Mouse (Mus musculus): ENCODE results near the gene Ttc25. TPM values are rescaled to one million over a fixed set of nuclear protein-coding genes. Genes with fewer than 3 reads are reported as not detected.
A peak's percentile ranks its signal among the peaks of the same experiment; 100 is the strongest.

Ttc25 gene
- polyA plus RNA-seq, 1 experiment from 2014 or later: 0.18 TPM

- Histone ChIP-seq H3K4me2 (replicated peaks; ENCODE audit: low read depth) (peak overlapping the region; percentile 90), H3K4me3 (ENCODE audit: low read depth, low read length) (no peak overlapping the region), H3K9ac (ENCODE audit: low read depth, low read length) (no peak overlapping the region; the same call in 1 of the 2 replicates), H3K4me1 (replicated peaks; ENCODE audit: control insufficient read depth, insufficient read depth, low read length) (peaks cover 5% of the 10 kb centered on the region; the same call in 1 of the 2 replicates), H3K27ac (ENCODE audit: low read depth, low read length) (no peak overlapping the region), H3K27me3 (replicated peaks; ENCODE audit: control insufficient read depth, insufficient read depth, low read length) (no peaks in the 10 kb centered on the region), H3K36me3 (ENCODE audit: control insufficient read depth, insufficient read depth) (no peaks in the 10 kb centered on the region), H3K9me3 (ENCODE audit: control insufficient read depth) (no peaks in the 10 kb centered on the region)
- no peak for ATAC-seq
- no peak for TF ChIP-seq CTCF (IDR thresholded peaks at IDR 0.05; ENCODE audit: low read depth)
- WGBS: 60% methylated on average over 4 of the region's 4 CpGs
Measured at GRCm38 (mm10) chr11:100617480-100617879, 72.1 kb downstream of the Ttc25 start.

- H3K4me3 ChIP-seq (ENCODE audit: low read depth, low read length): peak within 1 kb of the TSS; percentile 99
- H3K36me3 ChIP-seq (ENCODE audit: control insufficient read depth, insufficient read depth): no peaks in the 10 kb centered on the region
- 1% methylated on average over 34 of the region's 36 CpGs for WGBS
- no peaks in the 10 kb centered on the region for H3K27me3 ChIP-seq (replicated peaks; ENCODE audit: control insufficient read depth, insufficient read depth, low read length)
- H3K4me2 ChIP-seq (replicated peaks; ENCODE audit: low read depth): peak within 1 kb of the TSS; percentile 90
- peak within 1 kb of the TSS; percentile 94 for H3K27ac ChIP-seq (ENCODE audit: low read depth, low read length)
- ATAC-seq: peak; percentile 59
- H3K4me1 ChIP-seq (replicated peaks; ENCODE audit: control insufficient read depth, insufficient read depth, low read length): peaks cover 7% of the 10 kb centered on the region; the same call in 1 of the 2 replicates
- TF ChIP-seq CTCF (IDR thresholded peaks at IDR 0.05; ENCODE audit: low read depth): no peak
- no peaks in the 10 kb centered on the region for H3K9me3 ChIP-seq (ENCODE audit: control insufficient read depth)
- H3K9ac ChIP-seq (ENCODE audit: low read depth, low read length): peak within 1 kb of the TSS; percentile 90
Measured at GRCm38 (mm10) chr11:100618761-100619484, 73.5 kb downstream of the Ttc25 start, which contains the start of gene Nkiras2. Gene Nkiras2 (plus strand): TSS chr11:100619244.

GRCm38 (mm10) chr11:100619485-100619975 lies 74.1 kb downstream of the Ttc25 start:
- no peaks in the 10 kb centered on the region for H3K27me3 ChIP-seq (replicated peaks; ENCODE audit: control insufficient read depth, insufficient read depth, low read length)
- under 1% methylated on average over 40 of the region's 40 CpGs for WGBS
- ATAC-seq: peak; percentile 91
- H3K9ac ChIP-seq (ENCODE audit: low read depth, low read length): peak overlapping the region; percentile 90
- H3K4me1 ChIP-seq (replicated peaks; ENCODE audit: control insufficient read depth, insufficient read depth, low read length): peaks cover 9% of the 10 kb centered on the region; the same call in 1 of the 2 replicates
- H3K36me3 ChIP-seq (ENCODE audit: control insufficient read depth, insufficient read depth): peaks cover 3% of the 10 kb centered on the region; the same call in 1 of the 2 replicates
- peak overlapping the region; percentile 94 for H3K27ac ChIP-seq (ENCODE audit: low read depth, low read length)
- peak overlapping the region; percentile 99 for H3K4me3 ChIP-seq (ENCODE audit: low read depth, low read length)
- peak overlapping the region; percentile 90 for H3K4me2 ChIP-seq (replicated peaks; ENCODE audit: low read depth)
- no peaks in the 10 kb centered on the region for H3K9me3 ChIP-seq (ENCODE audit: control insufficient read depth)
- TF ChIP-seq CTCF (IDR thresholded peaks at IDR 0.05; ENCODE audit: low read depth): peak; percentile 55

GRCm38 (mm10) chr11:100619982-100620381 lies 74.6 kb downstream of the Ttc25 start, which contains the start of gene Dnajc7:
Gene Dnajc7 (minus strand): TSS chr11:100620168.
- 3% methylated on average over 11 of the region's 11 CpGs for WGBS
- Histone ChIP-seq H3K36me3 (ENCODE audit: control insufficient read depth, insufficient read depth) (peaks cover 3% of the 10 kb centered on the region; the same call in 1 of the 2 replicates), H3K9me3 (ENCODE audit: control insufficient read depth) (no peaks in the 10 kb centered on the region), H3K27ac (ENCODE audit: low read depth, low read length) (peak within 1 kb of the TSS; percentile 94), H3K4me2 (replicated peaks; ENCODE audit: low read depth) (peak within 1 kb of the TSS; percentile 90), H3K4me3 (ENCODE audit: low read depth, low read length) (peak within 1 kb of the TSS; percentile 99), H3K27me3 (replicated peaks; ENCODE audit: control insufficient read depth, insufficient read depth, low read length) (no peaks in the 10 kb centered on the region), H3K9ac (ENCODE audit: low read depth, low read length) (peak within 1 kb of the TSS; percentile 90), H3K4me1 (replicated peaks; ENCODE audit: control insufficient read depth, insufficient read depth, low read length) (peaks cover 9% of the 10 kb centered on the region; the same call in 1 of the 2 replicates)
- ATAC-seq: no peak; the same call in 1 of the 2 replicates
- no peak for TF ChIP-seq CTCF (IDR thresholded peaks at IDR 0.05; ENCODE audit: low read depth)

Other genes with a start within 250 kb of the Ttc25 start
- gene Eif1, start 225.7 kb upstream of the Ttc25 start, polyA plus RNA-seq (2015; fragmentation: Nextera tagmentation; extraction: Ambion mirVana): 1,650 and 1,730 TPM in 2 replicates
- 1.1 and 5.0 TPM in 2 replicates for gene Gast, start 211.2 kb upstream of the Ttc25 start, polyA plus RNA-seq (2015; fragmentation: Nextera tagmentation; extraction: Ambion mirVana)
- gene Hap1, start 189.5 kb upstream of the Ttc25 start, polyA plus RNA-seq (2015; fragmentation: Nextera tagmentation; extraction: Ambion mirVana): 10.0 and 10.4 TPM in 2 replicates
- 102 and 103 TPM in 2 replicates for gene Jup, start 147.8 kb upstream of the Ttc25 start, polyA plus RNA-seq (2015; fragmentation: Nextera tagmentation; extraction: Ambion mirVana)
- 17.0 and 17.2 TPM in 2 replicates for gene P3h4, start 130.8 kb upstream of the Ttc25 start, polyA plus RNA-seq (2015; fragmentation: Nextera tagmentation; extraction: Ambion mirVana)
- gene Fkbp10, start 129.9 kb upstream of the Ttc25 start, polyA plus RNA-seq (2015; fragmentation: Nextera tagmentation; extraction: Ambion mirVana): 31.7 and 37.0 TPM in 2 replicates
- 31.6 and 33.0 TPM in 2 replicates for gene Nt5c3b, start 103.8 kb upstream of the Ttc25 start, polyA plus RNA-seq (2015; fragmentation: Nextera tagmentation; extraction: Ambion mirVana)
- gene Klhl10, start 103.7 kb upstream of the Ttc25 start, polyA plus RNA-seq (2015; fragmentation: Nextera tagmentation; extraction: Ambion mirVana): 0.13 and 0.14 TPM in 2 replicates
- 1.8 and 1.9 TPM in 2 replicates for gene Klhl11, start 72.9 kb upstream of the Ttc25 start, polyA plus RNA-seq (2015; fragmentation: Nextera tagmentation; extraction: Ambion mirVana)
- gene Acly, start 17.6 kb upstream of the Ttc25 start, polyA plus RNA-seq (2015; fragmentation: Nextera tagmentation; extraction: Ambion mirVana): 29.3 and 29.5 TPM in 2 replicates
- gene Cnp, start 29.3 kb downstream of the Ttc25 start, polyA plus RNA-seq (2015; fragmentation: Nextera tagmentation; extraction: Ambion mirVana): 15.6 and 16.3 TPM in 2 replicates
- gene Nkiras2, start 73.6 kb downstream of the Ttc25 start, polyA plus RNA-seq (2015; fragmentation: Nextera tagmentation; extraction: Ambion mirVana): 52.2 and 55.7 TPM in 2 replicates
- 72.9 and 80.2 TPM in 2 replicates for gene Dnajc7, start 74.6 kb downstream of the Ttc25 start, polyA plus RNA-seq (2015; fragmentation: Nextera tagmentation; extraction: Ambion mirVana)
- gene Zfp385c, start 146.8 kb downstream of the Ttc25 start, polyA plus RNA-seq (2015; fragmentation: Nextera tagmentation; extraction: Ambion mirVana): 0.09 and 0.20 TPM in 2 replicates
- gene Dhx58, start 158.7 kb downstream of the Ttc25 start, polyA plus RNA-seq (2015; fragmentation: Nextera tagmentation; extraction: Ambion mirVana): 9.8 and 10.0 TPM in 2 replicates
- 11.8 and 12.3 TPM in 2 replicates for gene Kat2a, start 166.9 kb downstream of the Ttc25 start, polyA plus RNA-seq (2015; fragmentation: Nextera tagmentation; extraction: Ambion mirVana)
- 0.44 and 0.65 TPM in 2 replicates for gene Hspb9, start 168.2 kb downstream of the Ttc25 start, polyA plus RNA-seq (2015; fragmentation: Nextera tagmentation; extraction: Ambion mirVana)
- gene Rab5c, start 192.6 kb downstream of the Ttc25 start, polyA plus RNA-seq (2015; fragmentation: Nextera tagmentation; extraction: Ambion mirVana): 62.2 and 62.7 TPM in 2 replicates
- gene Kcnh4, start 214.3 kb downstream of the Ttc25 start, polyA plus RNA-seq (2015; fragmentation: Nextera tagmentation; extraction: Ambion mirVana): 0.04 and 0.12 TPM in 2 replicates
- not detected in 2 replicates for gene Hcrt, start 217.3 kb downstream of the Ttc25 start, polyA plus RNA-seq (2015; fragmentation: Nextera tagmentation; extraction: Ambion mirVana)
- 5.2 and 5.5 TPM in 2 replicates for gene Ghdc, start 225.3 kb downstream of the Ttc25 start, polyA plus RNA-seq (2015; fragmentation: Nextera tagmentation; extraction: Ambion mirVana)